Mouse (Mus musculus): ENCODE measurements around the gene Gm20604.
A peak's percentile ranks its signal among the peaks of the same experiment; 100 is the strongest.

Gene Gm20604

DNA sequence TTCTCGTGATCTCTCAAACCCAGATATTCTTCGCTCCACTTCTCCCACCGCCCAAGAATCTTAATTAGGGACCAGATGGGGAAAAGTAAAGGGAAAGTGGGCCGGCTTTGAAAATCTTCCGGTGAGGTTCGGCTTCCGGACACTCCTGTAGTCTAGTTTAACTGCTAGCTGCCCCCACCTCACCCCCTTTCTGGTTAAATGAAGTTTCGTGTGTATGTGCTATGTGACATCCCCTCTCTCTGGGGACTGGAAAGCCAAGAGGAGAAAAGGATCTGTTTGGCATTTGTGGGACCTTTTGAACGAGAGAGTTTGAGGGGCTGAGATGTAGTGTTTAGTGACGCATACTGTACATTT, at the start of gene Gm20604:
Gene Gm20604 (minus strand): TSS at position 270 of the 354 bp plus-strand sequence.
- no peak for DNase-seq (ENCODE audit: inconsistent ontology term)

- DNase-seq (ENCODE audit: inconsistent ontology term), result no peak
Observed at GRCm38 (mm10) chr12:102799528-102799927, 41.1 kb upstream of the Gm20604 start.

GRCm38 (mm10) chr12:102787927-102788326, 29.5 kb upstream of the Gm20604 start:
- DNase-seq (ENCODE audit: inconsistent ontology term), result no peak

GRCm38 (mm10) chr12:102785593-102785985, 27.1 kb upstream of the Gm20604 start:
- no peak for DNase-seq (ENCODE audit: inconsistent ontology term)

DNA sequence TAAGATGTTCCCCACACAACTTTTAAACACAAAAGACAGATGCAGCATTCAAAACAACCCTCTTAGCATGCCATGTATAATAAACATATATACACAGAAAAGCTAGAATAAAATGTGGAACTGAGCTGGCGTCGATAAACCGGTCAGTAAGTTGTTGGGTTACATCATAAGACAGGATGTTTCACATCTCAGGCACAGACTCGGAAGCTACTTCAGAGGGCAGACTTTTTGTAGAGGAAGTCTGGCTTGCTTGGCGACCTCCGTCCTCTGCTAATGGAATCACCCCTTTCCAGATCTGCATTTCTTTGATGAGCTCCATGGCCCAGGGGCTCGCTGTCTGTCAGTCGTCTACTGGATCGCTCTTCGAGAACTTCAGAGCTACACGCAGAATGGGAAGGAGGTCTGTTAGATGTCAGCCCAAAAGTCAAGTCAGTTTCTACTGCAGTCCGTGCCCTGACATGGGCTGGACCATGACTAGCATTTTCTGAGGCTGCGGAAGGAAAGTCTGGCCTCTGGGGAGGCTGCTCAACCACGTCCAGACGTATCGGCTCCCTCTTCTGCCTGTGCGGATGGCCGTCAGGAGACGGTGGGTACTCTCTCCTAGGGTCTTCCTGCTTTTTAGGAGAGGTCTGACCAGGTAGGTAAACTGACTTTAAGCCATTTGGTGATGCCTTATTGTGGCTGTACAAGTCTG, 26.6 kb upstream of the Gm20604 start:
- no peak for DNase-seq (ENCODE audit: inconsistent ontology term)

DNA sequence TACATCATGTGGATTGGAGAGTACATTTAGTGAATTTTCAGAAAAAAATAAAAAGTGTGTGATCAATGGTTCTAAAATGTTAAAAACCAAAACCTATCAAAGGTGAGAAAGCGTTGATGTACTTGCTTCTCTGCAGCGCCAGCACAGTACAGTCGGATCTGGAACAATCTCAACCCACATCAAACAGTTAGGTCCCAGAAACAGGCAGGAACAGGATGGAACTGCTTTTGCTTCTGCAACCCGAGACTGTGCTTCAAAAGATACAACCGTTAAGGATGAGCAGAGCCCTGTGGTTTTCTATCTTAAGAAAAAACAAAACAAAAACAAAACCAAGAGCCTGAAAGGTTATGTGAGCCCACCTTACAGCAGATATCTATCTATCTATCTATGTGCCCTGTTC, 24.4 kb upstream of the Gm20604 start:
- DNase-seq (ENCODE audit: inconsistent ontology term), result no peak

DNA sequence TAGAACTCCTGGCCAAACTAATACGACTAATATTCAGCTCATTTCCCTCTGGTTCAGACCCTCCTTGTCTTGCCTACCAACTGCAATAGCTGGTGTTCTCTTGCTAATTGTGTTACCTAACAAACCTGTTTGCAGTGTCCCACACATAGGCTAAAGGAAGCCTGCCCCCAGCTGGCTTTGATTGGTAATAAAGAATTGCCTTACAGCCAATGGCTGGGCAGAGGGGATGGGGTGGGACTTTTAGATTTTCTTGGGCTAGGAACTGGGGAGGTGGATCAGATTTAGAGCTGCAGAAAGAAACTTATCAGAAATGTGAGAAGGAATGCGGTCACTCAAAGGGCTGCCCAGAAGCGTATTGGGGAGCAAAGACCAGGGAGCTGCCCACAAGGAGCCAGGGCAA, 21.0 kb upstream of the Gm20604 start:
- no peak for DNase-seq (ENCODE audit: inconsistent ontology term)

DNA sequence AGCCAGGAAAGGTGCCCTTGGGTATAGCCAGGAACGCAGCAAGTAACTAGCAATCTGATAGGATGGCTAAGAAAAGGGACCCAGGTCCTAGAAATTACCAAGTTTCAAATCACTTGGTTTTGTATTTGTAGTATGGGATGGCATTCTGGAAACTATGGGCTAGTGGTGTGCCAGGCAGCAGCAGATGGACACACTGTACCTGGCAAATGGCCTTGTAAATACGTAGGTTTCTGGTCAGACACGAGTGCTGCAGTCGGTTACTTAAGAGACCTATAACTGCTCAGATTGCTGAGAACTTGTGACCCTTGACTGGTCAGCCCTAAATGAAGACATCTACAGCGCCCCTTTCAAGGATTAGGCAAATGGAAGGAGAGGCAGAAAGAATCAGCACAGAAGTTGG, 19.7 kb upstream of the Gm20604 start:
- DNase-seq (ENCODE audit: inconsistent ontology term), result no peak

DNA sequence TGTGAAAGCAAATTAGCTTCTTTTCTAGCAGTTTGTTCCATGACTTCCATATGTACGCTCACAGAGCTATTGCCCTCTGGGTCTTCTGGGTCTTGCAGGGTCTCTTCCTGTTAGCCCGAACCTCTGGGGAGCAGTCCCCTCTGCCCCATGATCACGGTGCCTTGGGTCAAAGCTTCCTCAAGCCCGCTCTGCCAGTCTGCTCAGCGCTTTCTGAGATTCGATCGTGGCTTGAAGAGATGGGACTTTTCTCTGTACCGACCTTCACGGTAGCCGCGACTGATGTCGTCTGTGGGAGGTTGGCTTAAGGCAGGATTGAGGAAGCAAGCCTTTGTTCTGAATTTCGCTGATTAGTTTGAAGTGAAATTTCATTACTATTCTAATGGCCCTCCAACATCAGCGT, 17.6 kb upstream of the Gm20604 start:
- no peak for DNase-seq (ENCODE audit: inconsistent ontology term)

DNA sequence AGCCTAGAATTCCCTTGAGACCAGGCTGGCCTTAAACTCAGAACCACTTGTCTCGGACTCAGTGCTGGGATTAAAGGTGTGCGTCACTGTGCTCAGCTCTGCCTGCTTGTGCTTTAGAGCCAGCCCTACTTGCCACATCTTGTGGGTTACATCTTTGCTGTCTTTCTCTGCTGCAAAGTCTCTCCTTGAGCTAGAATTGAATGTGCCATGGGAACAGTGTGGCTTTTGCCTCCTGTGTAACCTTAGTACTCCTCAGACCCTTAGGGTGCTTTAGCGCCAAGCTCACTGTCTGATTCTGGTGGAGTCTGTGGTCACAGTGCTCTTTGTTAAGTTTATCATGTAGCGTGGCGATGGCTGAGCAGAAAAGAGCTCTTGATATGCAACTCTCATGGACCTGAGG, 14.2 kb upstream of the Gm20604 start:
- DNase-seq (ENCODE audit: inconsistent ontology term), result no peak

DNA sequence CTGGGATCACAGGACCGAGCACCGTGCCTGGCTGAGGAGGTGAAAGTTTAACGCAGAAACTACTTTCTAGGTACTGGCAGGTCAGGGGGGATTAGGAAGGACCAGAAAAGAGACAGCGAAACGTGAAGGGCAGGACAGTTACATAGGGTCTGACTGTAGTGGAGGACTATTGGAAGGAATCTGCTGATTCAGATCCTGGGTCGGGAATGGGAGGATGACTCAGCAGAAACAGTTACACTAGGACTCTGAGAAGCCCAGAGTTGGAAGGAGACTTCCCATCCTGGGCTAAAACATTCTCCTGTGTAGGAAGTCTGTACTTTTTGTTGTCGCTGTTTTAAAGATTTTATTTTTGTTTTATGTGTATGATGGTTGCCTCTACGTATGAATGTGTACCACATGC, 13.1 kb upstream of the Gm20604 start:
- DNase-seq (ENCODE audit: inconsistent ontology term), result no peak

GRCm38 (mm10) chr12:102769000-102769399, 10.5 kb upstream of the Gm20604 start:
- no peak for DNase-seq (ENCODE audit: inconsistent ontology term)

DNA sequence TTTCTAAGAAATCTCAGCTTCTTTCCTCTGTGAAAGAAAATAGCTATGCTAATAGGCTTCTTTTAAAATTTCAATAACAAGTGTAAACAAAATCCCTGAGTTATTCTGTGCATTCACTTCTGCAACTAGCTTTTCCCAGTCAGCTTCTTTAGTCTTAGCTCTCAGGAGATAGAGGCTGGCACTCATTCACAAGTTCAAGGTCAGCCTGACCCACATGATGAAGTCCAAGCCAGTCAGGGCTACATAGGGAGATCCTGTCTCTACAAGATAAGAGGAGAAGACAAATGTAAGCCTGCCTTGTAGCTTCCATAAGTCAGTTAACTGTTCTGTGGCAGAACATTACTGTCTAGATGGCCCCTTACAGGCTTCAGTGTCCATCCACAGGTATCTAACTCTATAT, 5.2 kb upstream of the Gm20604 start:
- no peak for DNase-seq (ENCODE audit: inconsistent ontology term)

DNA sequence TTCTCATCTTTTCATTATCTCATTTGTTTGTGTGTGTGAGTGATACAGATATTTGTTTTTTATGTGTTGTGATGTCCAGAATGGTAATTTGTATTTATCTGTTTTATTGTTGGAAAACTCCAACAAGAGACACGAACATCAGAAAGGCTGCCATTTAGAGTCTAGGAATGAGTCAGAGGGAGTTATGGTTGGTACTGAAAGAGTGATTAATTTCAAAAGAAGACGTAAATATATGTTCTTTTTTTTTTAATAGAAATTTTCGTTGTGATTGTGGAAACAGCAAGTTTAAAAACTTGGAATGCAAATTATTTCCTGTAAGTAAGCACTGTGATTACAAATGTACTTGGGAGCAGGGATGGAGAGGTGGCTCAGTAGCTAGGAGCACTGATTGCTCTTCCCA, 3.2 kb upstream of the Gm20604 start:
- no peak for DNase-seq (ENCODE audit: inconsistent ontology term)

- no peak for DNase-seq (ENCODE audit: inconsistent ontology term)
Observed at GRCm38 (mm10) chr12:102758936-102759335, 464 bp upstream of the Gm20604 start.

- DNase-seq (ENCODE audit: inconsistent ontology term), result peak; percentile 99
Observed at GRCm38 (mm10) chr12:102757689-102758402, 626 bp downstream of the Gm20604 start, which contains the start of the genes Gm28051, Gon7 and Ubr7. Gene Gm28051, minus strand, starts transcription at chr12:102757765. Gene Gon7, minus strand, starts transcription at chr12:102757803. Gene Ubr7, plus strand, starts transcription at chr12:102757967.

DNA sequence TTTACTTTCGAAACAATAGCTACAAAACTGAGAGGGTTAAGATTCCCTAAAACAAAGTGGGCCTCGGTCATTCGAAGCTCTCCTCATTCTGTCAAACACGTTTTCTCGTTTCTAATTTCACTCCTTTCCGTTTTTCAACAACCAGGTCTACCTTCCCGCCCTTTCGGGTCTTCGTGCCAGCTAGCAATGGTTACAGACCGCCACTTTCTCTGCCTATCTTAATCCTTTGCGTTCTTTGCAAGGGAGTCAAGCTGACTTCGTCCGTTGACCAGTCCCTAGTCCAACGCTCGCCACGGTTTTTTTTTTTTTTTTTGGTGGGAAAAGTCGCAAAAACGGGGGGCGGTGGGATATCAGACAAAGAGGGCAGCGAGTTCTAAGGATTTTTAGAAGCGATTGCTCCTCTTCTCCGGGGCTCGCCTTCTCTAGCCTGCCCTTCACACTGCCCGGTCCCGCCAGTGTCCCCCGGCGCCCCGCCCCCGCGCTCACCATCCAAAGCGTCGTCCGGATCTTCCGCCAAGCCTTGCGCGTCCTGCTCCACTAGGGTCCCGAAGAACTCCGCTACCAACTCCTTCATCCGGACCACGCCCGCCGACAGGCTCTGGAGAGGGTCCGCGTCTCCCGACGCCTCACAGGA, 1.3 kb downstream of the Gm20604 start:
- no peak for DNase-seq (ENCODE audit: inconsistent ontology term)

- DNase-seq (ENCODE audit: inconsistent ontology term), result no peak
Observed at GRCm38 (mm10) chr12:102756304-102756703, 2.2 kb downstream of the Gm20604 start.

- DNase-seq (ENCODE audit: inconsistent ontology term), result no peak
Observed at GRCm38 (mm10) chr12:102748256-102748655, 10.2 kb downstream of the Gm20604 start.

GRCm38 (mm10) chr12:102744839-102745238, 13.6 kb downstream of the Gm20604 start:
- no peak for DNase-seq (ENCODE audit: inconsistent ontology term)

GRCm38 (mm10) chr12:102743589-102744574, 14.6 kb downstream of the Gm20604 start, which contains the start of the genes Moap1 and Tmem251:
Gene Moap1, minus strand, starts transcription at chr12:102743661.
Gene Tmem251, plus strand, starts transcription at chr12:102743762.
- peak; percentile 92 for DNase-seq (ENCODE audit: inconsistent ontology term)
